Mouse (Mus musculus) adrenal gland, adult (tissue): ENCODE measurements around the gene Ttll9.
A peak's percentile ranks its signal among the peaks of the same experiment; 100 is the strongest.

Source experiments
- DNase-seq, 2 experiments: peaks; one replicate each; pipeline ENCODE4 v3.0.0; 2022 to 2023; ENCODE audit warnings: low spot score in 1 of 2; ENCODE audit not compliant: inconsistent age in 2 of 2

Ttll9 gene

DNA sequence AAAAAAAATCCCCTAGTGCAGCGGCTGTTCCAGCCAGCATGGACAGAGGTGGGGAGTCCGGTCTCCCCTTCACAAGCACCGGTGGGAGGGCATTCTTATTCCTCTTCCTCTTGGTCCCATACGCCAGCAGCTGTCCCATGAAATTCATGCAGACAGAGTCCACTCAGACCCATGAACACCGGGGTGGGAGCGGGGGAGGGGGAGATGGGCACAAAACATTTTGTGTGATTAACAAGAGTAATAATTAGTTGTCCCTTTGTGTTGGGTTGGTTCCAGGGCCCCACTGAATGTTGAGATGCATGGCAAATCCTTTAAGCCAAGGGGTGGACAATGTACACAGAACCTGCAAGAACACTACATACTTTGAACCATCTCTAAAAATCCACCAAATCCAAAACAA is 21.2 kb upstream of the Ttll9 start:
- no peak for DNase-seq

DNA sequence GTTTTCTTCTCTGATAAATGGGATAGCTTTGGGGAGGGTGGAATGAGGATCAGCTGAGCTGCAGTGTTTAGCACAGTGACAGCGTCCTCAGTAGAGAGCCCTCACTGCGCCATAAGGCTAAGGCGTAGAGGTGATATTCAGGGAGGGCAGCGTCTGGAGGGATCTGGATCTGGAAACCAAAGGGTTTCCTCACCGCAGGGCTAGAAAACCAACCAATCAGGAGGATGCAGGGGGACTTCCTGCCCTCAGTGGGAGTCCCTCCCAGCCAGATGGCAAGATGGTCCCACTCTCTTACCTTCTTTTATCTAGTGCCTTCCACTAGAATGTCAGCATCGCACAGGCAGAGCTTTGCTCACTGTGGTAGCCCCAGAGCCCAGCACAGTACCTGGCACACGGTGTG is 20.5 kb upstream of the Ttll9 start:
- DNase-seq, result no peak

DNA sequence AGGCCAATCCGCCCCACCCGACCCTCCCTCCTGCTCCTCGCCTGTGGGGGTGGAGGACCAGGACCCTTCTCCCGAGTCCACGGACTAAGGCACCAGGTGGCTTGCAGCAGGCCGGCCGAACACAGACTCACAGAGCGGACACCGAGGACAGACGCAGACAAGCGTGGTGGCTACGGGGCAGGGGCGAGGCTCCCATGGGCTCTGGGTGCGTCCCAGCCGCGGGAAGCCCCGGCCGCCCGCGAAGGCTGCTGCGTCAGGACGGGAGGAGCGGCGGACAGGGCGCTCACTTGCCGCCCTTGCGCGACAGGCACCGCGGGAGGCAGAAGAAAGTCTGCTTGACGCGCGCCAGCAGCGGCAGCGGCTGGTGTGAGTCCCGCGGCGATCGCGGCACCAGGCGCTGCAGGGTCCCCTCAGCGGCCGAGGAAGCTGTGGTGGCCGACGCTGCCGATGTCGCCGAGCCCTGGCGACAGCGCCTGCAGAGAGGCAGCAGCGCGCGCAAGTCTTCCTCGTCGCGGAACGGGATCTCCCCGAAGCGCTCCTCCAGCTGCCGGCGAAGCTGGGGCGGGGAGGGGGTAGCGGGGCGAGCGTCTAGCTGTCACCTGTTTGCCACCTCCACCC is 19.3 kb upstream of the Ttll9 start:
- DNase-seq, result peak in 1 of 2 experiments; percentile 62

DNA sequence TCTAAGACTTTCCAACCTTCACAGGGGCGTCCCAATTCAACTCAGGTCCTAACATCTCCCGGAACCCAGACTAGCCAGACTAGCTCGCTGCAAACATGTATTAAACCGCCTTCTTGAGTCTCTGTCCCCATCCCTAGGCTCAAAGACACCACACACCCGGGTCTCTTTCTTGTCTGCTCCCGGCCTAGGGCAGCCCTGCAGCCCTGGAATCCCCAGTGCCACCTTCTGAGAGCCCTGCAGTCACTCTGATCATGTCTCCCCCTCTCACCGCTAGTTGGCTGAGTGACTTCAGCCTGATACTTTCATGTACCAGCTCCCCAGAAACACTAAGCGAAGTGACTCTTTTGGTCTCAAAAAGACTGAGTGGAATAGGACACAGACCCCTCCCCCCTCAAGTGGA is 18.7 kb upstream of the Ttll9 start:
- DNase-seq, result no peak

DNA sequence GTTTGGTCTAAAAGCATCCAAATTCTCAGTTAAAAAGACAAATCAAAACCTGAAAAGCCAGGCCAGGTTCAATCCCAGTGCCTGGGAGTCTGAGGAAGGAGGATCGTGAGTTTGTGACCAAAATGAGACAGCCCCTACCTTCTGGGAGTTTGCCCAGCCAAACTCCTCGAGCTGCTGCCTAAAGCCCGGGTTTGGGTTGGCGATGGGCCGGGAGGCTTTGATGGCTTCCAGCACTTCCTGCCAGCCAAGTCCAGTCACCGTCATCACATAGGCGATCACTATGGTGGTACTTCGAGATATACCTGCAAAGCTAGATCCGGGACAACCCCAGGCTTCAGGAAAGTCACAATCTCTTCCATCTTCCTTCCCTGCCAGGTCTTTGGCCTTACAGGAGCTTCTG is 18.3 kb upstream of the Ttll9 start:
- no peak for DNase-seq

DNA sequence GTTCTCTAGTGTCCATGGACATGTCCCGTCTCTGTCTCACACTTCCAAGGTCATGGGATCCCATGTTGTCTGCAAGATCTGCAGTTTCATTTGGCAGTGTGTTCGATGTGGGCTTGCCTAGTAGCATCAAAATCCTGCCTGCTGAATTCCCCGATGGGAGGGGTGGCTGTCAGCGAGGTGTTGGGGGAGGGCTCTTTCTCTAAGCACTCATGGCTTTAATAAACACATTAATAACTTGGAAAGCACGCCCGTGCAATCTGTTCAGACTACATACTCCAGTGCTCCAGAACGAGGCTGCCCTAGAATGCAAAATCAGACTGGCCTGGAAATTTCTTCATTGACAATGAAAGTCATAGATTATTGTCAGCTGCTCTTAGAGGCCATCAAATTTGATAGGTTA is 15.2 kb upstream of the Ttll9 start:
- no peak for DNase-seq

DNA sequence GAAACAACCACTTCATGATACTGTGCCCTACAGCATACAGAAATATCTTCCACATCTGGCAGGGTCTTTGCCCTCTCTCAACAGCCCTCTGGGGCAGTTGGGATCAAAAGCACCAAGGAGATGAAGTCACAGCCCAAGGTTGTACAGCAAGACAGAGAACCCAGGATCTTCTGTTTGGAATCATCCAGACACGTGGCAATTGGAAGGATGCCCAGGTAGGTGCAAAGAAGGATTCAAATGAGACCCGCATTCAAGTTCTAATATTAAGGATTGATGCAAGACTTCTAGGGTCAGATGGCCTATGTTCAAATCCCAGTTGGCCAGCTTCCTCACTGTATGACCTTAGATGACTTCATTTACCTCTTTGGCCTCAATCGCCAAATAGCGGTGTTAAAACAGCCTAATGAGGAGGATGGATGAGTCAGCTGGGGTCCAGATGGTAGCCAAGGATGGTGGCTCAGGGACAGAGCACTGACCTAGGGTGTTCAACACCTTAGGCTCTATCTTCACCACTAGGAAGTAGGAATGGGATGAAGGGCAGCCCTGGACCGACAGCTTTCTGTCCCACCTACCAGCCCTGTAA is 13.8 kb upstream of the Ttll9 start:
- peak in 1 of 2 experiments; percentile 18 for DNase-seq

DNA sequence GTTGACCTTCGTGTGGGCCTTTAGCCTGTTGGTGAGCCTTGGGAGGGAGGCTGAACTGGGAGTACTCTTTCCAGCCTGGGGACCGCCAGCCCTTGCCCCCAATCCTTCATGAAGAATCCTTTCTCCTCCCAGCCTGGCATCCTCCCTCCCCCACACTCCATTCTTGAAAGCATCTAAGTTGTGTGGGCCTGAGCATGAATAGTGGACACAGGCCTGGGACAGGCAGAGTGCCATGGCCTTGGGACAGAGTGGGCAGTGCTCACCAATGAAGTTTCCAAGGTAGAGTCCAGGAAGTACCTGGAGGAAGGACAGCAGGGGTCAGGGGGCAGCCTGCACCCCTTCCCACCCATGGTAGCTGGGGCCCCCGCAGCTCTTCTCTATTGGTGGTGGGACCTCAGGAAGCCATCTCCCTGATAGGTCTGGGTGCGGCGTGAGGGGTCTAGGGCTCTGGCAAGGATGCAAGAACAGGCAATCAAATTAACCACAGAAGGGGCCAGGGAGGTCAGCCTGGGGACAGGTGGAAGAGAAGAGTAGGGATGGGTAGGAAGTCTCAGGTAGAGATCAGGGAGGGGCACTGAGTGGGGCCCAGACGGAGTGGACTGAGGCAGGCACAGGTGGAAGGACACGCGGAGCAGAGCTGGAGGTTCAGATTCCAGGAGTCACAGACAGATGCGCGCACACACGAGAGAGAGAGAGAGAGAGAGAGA is 11.8 kb upstream of the Ttll9 start:
- no peak for DNase-seq

DNA sequence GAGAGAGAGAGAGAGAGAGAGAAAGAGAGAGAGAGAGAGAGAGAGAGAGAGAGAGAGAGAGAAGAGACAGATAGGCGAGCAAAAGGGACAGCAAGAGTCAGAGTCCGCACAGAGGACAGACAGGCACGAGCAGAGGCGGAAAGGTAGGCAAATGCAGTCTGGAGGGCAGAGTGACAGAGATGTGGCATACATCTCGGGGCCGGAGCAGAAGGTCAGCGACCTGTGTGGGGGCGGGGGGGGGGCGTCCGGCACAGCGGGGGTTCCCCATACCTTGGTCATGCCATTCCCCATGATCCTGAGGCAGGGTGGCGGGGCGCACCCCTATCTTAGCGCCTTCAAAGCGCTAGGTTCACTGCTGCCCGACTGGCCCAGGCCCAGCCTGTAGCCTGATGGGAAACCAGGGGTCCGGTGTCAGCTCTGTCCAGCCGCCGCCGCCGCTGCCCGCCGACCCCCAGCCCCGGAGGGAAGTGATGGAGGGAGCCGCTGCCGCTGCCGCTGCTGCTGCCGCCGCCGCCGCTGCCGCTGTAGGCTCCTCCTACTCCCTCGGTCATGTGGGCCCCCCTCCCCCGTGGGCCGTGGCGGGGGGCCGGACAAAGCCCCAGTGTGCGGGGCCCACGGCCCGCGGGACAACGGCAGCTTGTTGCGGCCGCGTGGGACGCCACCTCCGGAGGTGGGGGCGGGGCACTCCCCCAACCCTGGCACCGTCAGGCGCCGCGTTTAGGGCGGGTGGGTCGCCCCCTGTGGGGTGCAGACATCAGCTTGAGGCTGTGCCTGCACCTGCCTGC is 11.0 kb upstream of the Ttll9 start, which contains the start of gene Dusp15:
TSS of gene Dusp15 (minus strand) at position 634 of the 785 bp plus-strand sequence.
- DNase-seq, result peak; percentile 42 to 68

DNA sequence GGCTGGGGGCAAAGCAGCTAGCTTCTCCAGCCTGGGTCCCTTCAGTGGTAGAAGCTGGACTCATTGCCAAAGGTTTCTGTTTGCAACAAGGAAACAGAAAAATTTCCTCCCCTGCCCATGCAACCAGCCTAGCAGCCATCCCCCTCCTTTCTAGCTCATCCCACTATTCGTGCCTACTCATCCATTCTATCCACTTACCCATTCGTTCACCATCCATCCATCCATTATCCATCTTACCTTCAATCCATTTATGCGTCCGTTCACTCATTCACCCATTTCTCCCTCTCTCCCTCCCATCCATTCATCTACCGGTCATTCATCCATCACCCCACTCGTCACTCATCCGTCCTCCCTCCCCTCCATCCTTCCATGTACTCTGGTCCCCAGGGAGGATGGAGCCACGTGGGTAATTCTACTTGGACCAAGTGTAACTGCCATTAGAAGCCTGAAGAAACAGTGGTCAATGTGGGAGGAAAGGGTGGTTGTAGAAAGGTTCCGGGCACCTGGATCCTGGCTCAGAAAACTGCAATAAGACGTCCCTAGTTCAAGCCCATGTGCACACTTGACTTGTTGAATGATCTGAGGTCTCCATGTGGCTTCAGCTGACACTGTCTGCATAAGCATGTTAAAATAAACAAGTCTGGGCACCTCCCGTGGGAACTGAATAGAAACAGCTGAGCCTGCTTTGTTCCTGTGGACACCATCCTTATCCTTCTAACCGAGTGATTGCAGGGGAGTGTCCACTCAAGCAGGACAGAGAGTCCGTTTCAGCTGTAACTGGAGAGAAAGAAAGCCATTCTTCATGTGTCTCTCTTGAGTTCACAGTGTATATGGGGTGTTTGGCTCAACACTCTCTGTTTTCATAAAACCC is 10.2 kb upstream of the Ttll9 start:
- DNase-seq, result no peak

DNA sequence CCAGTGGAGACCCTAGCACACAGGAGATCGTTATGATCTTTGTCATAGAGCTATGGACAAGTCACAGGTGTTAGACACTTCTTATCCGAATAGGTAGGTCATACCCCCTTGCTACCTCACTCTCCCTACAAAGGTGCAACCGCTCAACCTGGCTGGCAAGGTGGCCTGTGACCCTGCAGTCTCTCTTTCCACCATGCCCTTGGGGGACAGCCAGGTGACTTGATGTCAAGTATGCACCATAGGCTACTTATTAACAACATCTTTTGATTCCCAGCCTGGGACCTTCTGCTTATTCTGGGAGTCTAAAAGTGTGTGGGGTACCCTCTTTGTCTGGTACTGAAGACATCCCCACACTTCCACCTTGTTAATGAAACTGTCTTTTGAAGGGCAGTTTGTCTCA is 4.2 kb upstream of the Ttll9 start:
- DNase-seq, result no peak

DNA sequence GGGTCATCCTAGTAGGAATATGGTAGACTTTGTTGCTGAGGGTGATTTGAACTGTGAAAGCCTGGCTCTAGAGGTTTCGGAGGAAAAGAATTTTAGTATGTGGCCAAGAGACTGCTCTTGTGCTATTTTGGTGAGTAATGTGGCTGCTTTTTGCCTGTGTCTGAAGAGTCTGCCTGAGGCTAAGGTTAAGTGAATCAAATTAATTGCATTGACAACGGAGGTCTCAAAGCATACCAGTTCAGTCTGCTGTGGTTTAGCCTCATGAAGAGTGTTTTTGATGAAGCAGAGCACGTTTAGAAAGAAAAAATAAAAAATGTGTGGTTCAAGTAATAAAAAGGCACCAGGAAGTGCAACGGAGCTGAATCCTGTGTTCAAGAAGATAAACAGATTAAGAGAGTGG is 3.3 kb downstream of the Ttll9 start:
- no peak for DNase-seq

DNA sequence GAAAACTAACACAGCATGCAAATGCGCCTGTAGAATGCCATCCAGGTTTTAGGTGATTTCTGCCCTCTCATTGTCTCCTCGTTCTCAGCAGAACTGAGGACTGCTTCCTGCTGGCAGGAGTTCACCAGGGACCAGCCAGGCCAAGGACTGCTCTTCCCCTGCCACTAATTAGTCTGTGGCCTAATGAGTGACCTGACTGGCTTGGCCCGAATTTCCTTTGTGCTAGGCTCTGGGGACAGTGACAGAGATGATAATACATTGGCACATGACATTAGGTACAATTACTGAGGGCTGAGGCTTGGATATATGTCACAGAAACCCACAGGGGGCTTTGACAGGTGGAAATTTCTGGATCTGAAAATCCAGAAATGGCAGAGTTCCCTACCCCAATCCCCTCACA is 14.7 kb downstream of the Ttll9 start:
- no peak for DNase-seq

DNA sequence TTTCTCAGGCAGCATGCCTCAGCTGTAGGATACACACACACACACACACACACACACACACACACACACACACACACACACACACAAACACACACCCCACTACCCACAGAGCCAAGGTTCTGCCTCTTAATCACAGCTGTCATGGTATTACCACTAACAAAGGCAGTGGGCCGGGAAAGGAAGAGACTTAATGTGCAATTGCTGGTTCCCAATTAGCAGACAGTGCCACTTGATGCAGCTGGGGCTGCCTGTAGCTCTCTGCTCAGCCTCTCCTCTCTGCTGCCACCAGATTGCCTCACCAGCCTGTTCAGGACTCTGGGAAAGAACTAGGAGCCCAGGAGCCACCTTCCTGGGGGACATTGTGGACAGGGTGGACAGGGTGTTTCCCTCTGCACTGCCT is 23.3 kb downstream of the Ttll9 start:
- DNase-seq, result no peak

DNA sequence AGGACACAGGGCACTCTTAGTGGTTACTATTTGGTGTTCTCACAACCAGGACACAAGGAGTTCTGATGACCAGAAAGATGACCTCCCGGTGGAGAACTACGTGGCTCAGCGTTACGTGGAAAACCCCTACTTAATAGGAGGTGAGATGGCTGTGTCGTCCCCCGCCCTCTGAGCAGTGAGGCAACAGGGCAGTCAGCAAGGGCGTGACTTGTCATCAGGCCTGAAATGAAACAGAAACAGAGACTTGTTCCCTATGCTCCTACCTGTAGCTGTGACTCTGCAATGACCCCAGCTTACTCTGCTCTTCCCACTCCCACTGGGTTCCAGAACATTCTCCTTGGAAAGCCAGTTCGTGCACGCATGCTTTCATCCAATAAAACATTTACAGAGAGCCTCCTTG is 29.2 kb downstream of the Ttll9 start:
- DNase-seq, result no peak

DNA sequence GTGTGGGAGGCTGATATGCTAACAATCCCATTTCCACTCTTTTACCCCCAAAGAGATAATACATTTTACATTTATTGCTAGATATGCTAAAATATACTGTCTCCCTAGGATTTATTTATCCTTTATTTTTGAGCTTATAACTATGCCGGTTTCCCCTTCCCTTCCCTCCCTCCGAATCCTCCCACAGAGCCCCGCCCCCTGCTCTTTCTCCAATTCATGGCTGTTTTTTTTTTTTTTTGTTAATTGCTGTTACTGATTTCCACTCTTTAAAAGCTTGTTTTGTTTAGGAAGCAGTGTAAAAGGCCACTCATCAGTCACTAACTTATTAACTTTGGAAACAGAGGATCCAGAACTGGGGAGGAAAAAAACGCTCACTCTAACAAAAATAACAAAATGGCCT is 34.8 kb downstream of the Ttll9 start:
- DNase-seq, result no peak

DNA sequence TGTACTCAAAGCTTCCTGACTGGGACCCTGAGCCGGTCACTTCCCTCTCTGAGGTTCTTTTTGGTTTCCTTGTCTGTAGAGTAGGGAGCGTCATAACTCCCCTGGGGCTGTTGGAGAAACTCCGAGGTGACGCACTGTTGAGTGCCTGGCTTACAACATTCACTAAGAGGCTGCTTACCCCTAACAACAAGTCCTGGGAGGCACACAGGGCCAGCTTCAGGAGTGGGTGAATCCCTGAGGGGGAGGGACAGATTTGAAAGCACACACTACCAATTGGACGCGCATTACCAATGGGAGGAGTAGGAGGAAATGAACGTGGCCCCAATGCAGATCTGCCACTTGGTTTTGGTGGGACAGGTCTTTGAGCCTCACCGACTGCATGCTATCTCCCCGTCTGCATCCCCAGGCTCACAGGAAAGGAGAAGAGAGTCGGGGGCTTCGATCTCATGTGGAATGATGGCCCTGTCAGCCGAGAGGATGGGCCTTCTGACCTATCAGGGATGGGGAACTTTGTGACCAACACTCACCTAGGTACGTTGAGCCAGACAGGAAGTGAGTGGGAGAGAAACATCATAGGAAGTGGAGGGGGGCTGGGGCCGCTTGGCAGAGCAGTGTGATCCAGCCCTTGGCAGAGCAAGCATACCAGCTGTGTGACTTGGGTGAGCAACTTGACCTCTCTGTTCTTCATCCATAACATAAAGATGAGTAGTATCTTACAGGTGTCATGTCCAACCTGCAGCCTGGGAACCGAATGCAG is 40.4 kb downstream of the Ttll9 start:
- no peak for DNase-seq

DNA sequence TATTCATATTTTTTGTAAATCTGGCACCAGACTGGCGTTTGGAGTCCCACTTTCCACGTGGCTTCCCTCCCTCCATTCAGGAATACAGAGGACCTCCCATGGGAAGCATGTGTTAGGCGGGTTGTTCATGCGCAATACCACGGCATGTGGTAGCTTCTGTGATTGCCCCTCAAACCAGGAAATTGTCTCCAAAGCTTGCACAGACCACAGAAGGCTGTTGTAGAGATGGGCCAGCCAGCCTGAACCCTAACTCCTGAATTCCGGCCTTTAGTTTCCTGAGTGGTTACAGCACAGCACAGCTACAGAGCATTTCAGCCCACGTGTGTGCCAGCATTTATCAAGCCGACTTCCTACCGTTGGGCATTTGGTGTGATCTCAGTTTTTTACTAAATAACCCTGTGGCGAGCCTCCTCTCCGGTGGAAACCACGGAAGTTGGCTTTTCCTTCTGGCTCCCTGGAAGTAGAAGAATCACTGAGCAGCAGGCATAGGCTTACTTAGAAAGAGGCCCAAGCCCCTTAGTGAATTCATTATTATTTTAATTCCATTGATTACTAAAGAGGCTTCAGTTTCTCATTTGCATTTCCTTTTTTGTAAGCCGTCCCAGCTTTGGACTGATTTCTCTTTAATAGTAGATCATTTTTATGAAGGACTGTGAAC is 41.5 kb downstream of the Ttll9 start:
- DNase-seq, result no peak

DNA sequence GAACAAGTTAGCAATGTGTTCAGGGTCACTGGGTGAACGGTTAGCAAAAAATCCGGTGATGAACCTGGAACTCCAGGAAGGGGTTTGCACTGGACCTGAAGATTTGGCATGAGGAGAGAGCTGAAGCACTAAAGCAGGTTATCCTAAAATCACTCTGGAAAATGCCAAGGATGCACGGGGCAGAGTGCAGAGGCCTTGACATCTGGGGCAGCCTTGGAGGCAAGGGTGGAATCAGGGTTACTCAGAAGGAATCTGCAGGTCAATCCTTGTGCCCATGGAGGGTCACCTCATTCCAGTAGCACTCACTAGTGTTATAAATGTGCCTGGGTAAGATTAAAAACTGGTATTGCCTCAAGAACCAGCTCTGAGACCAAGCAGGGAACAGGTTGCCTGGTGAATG is 43.7 kb downstream of the Ttll9 start:
- peak; percentile 74 to 89 for DNase-seq
